Mouse (Mus musculus) brain, embryonic 14.5 days (tissue): ENCODE measurements around the gene Adh1. TPM values are rescaled to one million over a fixed set of nuclear protein-coding genes. Genes with fewer than 3 reads are reported as not detected.

ENCODE experiments used
- DNase-seq: peaks from one replicate; pipeline ENCODE4 v3.0.0-alpha.2; 2011; ENCODE audit warnings: low read depth
- CTCF ChIP-seq: fragments of 200-500 bp; IDR thresholded peaks from 2 replicates; pipeline ENCODE4 v1.5.1; 2012; ENCODE audit warnings: inconsistent platforms, mild to moderate bottlenecking, moderate library complexity, borderline replicate concordance; ENCODE audit not compliant: insufficient read depth, insufficient read length; ENCODE audit errors: extremely low read depth
- POLR2A ChIP-seq: fragments of 200-500 bp; IDR thresholded peaks from 2 replicates; pipeline ENCODE4 v1.6.1; 2012; ENCODE audit warnings: mild to moderate bottlenecking, inconsistent platforms, borderline replicate concordance; ENCODE audit not compliant: poor library complexity, insufficient read depth, insufficient read length, severe bottlenecking; ENCODE audit errors: extremely low read depth
- polyA plus RNA-seq: library from polyadenylated mRNA; depleted of rRNA; stranded (reverse); fragments of >200 nt; gene quantifications from 2 replicates; pipeline ENCODE4 v1.2.3, GENCODE M21; 2012

Gene Adh1
- polyA plus RNA-seq, 1 experiment, result 1.5 TPM

DNA sequence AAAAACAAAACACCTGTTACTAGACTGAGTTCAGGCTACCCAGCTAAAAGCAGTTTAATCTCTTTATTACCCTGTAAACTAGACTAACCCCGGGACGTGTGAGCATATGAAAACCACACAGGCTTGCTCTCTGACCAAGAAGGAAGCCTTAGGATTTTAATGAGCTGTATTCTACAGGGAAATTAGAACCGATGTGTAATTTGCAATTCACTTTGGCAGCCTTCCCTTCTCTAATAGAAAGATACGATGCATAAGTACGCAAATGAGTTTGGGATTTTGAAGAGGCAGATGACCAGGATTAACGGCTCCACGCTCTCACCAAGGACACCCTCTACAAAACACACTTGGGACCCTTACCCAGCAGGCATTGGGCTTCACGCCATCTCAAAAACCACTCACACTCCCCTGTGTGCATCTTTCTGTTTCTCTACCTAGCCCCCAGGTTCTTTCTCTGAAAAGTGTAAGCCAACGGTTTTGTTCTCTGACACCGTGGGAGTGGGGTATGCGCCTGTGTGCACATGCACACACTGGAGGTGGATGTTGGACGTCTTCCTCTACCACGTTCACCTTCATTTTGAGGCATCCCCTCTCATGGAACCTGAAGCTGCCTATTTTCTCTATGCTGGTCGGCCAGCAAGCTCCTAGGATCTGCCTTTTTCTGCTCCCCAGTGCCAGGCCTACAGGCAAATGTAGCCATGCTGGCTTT, 18.6 kb upstream of the Adh1 start:
- TF ChIP-seq POLR2A (no peak), CTCF (no peak)
- DNase-seq, result peak; percentile 84

DNA sequence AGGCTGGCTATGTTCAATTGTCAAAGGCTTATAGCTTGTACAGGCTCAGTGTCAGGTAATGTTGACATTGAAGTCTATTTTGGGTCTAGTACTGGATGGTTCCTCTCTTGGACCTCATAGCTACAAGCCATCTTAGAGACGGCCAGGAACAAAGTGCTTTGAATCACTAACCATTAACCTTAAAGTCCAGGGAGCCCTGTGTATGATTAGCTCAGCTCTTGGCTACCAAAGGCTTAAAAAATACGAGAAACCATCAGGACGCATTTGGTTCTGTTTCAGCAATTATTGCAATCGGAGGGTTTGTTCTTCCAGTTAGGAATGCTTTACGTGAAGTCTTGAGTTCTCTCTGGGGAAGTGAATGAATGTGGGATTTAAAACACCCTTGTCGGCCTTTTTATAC, 17.9 kb upstream of the Adh1 start:
- TF ChIP-seq POLR2A, result no peak
- TF ChIP-seq CTCF, result no peak
- no peak for DNase-seq

DNA sequence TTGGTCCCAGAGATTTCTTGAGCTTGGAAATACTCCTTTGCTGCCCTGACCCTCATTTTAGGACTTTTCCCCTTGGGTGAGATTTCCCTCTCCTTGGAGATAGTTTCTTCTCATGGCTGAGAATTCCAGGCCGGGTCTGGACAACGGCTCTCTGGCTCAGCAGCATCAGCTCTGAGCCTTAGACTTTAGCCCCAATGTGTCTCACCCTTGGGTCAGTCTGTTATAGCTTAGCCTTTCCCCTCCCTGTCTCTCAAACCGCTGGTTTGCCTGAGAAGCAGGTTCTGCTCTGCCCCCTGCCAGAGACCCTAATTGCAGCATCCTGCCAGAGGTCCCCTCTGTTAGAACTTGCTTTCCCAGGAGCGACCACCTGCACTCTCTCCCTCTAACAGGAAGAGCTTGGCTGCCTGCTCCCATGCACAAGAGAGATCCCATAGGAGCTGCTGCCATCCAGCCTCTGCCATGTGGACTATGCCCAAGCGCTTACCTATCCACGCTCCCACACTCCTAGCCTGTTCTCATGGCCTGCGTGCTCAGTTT, 16.4 kb upstream of the Adh1 start:
- no peak for DNase-seq
- TF ChIP-seq POLR2A, result no peak
- TF ChIP-seq CTCF, result no peak

DNA sequence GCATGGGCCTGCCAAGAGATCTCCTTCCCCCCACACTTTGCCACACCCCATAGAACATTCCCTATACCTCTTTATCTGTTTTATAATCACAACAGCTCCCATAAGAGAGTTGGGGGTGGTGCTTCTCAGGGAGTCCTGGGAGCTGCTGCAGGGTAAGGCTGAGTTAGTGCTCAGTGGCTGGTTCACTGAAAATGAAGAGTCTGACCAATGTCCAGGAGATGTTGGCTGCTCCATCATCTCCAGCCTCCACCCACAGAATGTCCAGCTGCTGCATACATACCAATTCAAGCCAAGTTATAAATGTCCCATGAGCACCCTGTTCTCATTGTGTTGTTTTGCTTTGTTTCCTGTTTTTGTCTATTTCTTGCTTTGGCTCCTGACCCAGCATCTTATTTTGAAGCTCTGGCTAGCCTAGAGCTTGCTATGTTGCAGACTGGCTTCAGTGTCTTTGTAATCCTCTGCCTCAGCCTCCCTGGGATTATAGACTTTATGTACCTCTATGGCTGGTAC, 14.2 kb upstream of the Adh1 start:
- TF ChIP-seq POLR2A (no peak), CTCF (no peak)
- DNase-seq, result no peak

DNA sequence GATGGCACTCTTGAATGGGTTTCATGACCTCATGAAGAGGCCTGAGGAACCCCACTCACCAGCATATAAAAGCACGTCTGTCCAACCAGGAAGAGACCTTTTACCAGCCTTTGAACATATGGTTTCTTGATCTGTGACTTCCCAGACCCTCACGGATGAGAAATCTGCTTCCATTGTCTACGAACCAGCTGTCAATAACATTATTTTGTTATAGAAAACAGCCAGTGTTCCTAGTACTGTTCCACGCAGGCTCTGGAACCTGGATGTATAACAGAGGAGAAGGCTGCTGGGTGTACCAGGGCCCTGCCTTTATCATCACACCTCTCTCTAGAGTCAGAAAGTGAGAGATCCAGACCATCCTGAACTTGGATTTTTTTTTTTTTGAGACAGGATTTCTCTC, 13.6 kb upstream of the Adh1 start:
- DNase-seq, result no peak
- TF ChIP-seq POLR2A, result no peak
- TF ChIP-seq CTCF, result no peak

DNA sequence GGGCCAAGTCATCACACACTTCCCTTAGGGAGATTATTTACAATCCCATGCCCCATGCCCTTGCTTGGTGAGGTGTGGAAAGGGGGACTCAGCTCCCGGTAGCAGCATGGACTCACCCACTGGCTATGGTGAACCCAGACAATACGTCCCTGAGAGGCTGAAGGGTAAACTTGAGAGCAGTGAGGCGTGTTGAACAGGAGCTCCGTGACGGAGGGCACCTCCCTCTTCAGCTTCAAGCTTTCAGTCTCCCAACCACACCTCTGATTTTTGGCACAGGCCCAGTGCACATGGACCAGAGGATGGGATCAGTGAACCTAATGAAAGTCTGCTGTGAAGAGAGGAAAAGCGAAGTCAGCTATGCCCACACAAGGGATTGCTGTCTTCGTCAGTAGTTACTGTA, 12.8 kb upstream of the Adh1 start:
- TF ChIP-seq POLR2A (no peak), CTCF (no peak)
- no peak for DNase-seq

DNA sequence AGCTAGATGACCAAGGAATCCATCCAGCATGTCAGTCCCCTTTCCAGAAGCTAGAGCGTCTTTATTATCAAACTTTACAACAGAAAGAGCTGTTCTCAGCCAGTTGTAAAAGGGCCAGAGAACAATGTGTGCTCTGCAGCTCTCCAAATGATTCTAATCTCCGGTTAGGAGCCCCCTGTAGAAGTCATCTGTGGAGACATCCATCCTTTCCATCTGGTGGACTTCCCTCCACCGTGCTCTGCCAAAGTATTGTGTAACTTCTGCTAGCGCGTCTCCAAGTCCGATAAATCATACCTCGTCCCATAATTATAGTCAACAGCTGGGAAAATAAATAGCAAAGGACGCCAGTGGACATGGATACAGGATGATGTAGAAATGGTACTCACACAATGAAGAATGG, 12.0 kb upstream of the Adh1 start:
- no peak for DNase-seq
- TF ChIP-seq POLR2A (no peak), CTCF (no peak)

DNA sequence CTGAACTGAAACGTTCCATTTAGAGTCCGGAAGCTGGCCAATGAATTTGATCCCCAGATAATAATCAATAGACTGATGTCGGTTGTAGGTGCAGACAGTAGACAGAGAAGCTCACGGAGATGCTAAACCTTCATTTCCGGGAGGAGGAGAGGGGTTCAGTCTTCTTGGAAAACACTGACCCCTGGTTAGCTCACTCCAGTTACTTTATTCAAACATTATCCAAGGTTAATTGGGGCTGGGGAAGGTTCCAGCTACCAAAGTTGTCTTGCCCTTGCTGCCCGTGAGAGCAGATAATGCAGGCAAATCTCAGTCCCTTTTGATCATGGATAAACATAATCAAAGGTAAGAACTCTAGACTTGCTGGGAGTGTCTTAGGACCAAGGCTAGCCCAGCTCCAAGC, 9.6 kb upstream of the Adh1 start:
- TF ChIP-seq POLR2A (no peak), CTCF (no peak)
- no peak for DNase-seq

DNA sequence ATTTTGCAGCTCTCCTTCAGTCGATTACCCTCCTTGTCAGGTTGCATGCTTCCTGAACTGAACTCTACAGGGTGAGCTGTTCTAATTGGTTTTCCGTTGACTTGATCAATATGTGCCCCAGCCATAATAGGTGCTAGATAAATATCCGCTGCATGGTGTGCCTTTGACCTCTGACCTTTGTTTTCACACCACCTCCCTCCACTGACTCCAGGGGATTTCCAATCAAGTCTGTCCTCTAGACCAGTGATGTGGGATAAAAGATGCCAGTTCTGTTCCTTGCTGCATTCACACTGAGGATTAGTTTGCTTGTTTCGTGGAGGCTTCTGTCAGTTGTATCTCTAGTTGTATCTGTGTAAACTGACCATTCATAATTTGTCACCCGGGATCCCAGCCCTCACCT, 6.6 kb upstream of the Adh1 start:
- DNase-seq, result no peak
- TF ChIP-seq POLR2A (no peak), CTCF (no peak)

DNA sequence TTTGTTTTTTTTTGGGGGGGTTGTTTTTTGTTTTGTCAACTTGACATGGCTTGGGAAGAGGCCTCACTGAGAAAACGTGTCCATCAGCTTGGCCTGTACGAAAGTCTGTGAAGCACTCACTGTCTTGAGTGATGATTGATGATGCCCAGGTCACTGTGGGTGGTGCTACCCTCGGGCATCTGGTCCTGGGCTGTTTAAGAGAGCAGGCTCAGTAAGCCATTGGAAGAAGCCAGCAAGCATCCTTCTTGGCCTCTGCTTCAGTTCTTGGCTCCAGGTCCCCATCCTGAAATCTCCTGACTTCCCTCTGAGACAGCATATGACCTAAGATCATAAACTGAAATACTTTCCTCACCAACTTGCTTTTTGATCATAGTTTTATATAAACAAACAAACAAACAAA, 5.4 kb upstream of the Adh1 start:
- no peak for TF ChIP-seq CTCF
- no peak for DNase-seq

DNA sequence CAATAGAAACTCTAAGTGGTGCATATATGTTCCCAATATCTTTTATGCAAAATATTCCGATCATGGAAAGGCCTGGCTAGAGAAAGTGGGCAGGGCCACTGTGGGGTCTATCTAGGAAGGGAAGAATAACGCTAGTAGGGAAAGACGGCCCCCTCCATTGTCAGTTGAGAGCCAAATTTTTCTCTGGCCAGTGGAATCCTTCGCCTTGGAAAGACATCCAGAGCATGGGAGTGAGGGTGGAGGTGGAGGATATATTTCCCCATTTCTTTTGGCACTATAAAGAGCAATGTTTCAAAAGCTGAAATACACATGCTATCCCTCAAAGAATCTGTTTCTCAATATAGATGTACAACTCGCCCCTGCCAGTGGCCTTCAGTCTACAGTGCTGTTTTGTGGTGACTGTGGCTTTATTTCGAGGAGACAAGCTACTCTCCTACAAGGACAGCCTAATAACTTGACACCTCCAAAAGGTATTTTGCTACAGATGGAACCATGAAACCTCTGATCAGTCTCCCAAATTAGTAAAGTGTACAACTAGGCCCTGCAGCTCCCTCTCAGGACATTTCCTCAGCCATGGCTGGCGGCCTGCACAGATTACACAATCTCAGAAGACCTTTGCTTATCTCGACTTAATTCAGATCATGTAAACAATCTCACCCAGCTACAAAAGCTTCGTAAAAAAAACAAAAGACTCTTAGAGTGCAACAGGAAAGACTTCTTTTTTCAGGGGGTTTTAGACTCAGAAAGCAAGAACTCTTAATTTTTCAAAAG, 4.8 kb upstream of the Adh1 start:
- TF ChIP-seq CTCF (no peak), POLR2A (no peak)
- DNase-seq, result no peak

DNA sequence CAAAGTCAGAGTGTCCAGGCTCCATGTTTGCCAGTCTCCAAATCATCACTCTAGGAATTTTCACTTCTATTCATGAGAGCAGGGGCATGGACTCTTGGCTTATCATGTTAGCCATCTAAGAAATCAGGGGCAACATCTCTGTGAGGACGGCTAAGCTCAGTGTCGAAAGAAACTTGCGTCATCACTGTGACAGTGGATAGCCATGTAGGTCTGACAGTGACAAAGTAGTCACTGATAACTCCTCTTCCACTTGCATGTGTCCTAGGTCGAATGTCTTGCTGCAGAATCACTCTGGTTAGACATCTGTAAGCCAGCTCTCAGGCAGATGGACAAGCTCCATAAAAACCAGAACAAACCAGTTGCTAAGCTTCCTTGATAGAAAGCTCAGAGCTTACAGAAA, 1.8 kb downstream of the Adh1 start:
- no peak for DNase-seq

DNA sequence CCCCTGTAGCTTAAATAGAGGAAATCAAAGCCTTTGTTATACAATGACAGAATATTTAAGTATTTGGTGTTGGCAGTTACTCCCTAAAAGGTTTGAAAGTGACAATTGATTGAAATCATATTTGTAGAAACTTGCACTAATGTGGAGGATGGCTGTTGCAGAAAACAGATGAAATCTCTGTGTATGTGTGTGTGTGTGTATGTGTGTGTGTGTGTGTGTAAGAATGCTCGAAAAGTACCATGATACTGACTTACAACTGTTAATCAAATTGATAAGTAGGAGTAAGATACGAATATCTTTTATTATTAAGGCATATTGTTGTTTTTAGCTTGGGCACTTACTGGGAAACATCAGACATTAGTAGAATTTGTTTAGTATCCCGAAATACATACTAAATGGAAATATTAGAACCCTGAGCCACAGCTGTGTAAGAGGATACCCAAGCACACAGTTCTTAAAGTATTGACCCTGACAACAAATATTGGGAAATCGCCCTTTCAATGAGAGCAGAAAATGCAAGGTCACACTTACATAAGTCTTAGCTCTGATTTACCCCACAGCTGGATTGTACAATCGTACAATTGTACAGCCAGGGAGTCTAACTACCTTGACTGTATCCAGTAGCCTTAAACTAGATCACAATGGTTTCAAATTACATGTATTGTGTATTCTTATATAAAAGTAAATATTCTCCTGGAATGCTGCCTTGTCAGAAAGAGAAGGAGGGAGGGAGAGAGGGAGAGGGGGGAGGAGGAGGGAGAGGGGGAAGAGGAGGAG, 2.6 kb downstream of the Adh1 start:
- no peak for DNase-seq
- TF ChIP-seq CTCF (no peak), POLR2A (no peak)

More for the DNA sequence above, 1.8 kb downstream of the Adh1 start:
- TF ChIP-seq POLR2A (no peak), CTCF (no peak)

DNA sequence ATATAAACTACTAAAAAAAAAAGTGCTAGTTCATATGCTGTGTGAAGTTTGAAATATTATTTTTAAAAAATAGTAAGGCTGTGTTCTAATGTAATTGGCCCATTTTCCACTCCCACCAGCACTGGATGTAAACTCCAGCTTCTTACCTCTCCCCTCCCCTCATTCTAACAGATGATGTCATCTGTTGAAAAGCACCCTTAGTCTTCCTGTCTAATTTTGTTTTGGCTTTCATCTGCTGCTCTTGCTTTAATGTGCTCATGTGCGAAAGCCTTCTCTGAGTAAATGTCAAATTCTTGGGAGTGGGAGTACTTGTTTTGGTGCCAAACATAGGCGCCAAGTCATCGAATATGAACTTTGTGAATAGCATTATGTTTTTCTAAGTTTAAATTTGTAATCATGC, 3.9 kb downstream of the Adh1 start:
- TF ChIP-seq CTCF (no peak), POLR2A (no peak)
- peak; percentile 47 for DNase-seq

DNA sequence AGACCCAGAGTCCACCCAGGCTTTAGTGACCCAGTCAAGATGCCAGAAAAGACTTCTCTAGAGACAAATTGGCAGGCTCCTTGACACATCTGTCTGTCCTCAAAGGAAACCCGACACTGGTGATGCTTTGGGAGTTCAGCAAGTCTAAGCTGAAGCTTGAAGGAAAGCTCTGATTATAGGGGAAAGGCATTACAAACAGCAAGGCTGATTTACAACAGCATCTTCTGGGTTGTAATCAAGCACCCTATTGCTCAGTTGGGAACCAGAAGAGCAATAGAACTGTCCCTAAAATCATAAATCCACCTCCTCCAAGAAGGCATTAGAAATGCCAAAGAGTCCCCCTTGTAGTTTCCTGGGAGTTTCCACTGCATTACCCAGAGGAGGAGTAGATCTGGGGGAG, 9.7 kb downstream of the Adh1 start:
- no peak for DNase-seq
- no peak for TF ChIP-seq POLR2A
- TF ChIP-seq CTCF, result no peak
